Mouse (Mus musculus) erythroblast, adult 5-6 weeks (primary cell): Measurements from ENCODE around the gene Fam83b. TPM values are rescaled to one million over a fixed set of nuclear protein-coding genes. Genes with fewer than 3 reads are reported as not detected.

Experiments
- ATAC-seq: replicated peaks from 2 replicates; pipeline ENCODE4 v1.8.0; 2016; ENCODE audit warnings: moderate number of reproducible peaks, mild to moderate bottlenecking, moderate TSS enrichment, inconsistent platforms; ENCODE audit not compliant: poor library complexity, low FRiP score, severe bottlenecking
- total RNA-seq, 2 experiments: library from RNA; stranded (forward) in 1 of 2; stranded (reverse) in 1 of 2; fragments of 150-400 nt in 1 of 2; fragments of 200-764, 138-1000 nt in 1 of 2; gene quantifications; 2 replicates each; pipeline versions ENCODE4 v1.2.3 to v1.2.4; 2015 to 2017; ENCODE audit warnings: low replicate concordance in 2 of 2

Gene Fam83b
- not detected in 2 replicates for total RNA-seq (2015; ENCODE audit: low replicate concordance)
- total RNA-seq (2017; ENCODE audit: low replicate concordance) = 0.56 TPM in 1 of 2 replicates, not detected in the other

- ATAC-seq = no peak
These were observed at the start of gene Fam83b for GRCm38 (mm10) chr9:76566515-76567280. TSS of gene Fam83b (minus strand) at chr9:76567116.

GRCm38 (mm10) chr9:76614165-76614564, 47.2 kb upstream of the Fam83b start:
- no peak for ATAC-seq

- ATAC-seq = no peak
These were observed 36.8 kb upstream of the Fam83b start for GRCm38 (mm10) chr9:76603744-76604143.

GRCm38 (mm10) chr9:76602874-76603273, 36.0 kb upstream of the Fam83b start:
- no peak for ATAC-seq

DNA sequence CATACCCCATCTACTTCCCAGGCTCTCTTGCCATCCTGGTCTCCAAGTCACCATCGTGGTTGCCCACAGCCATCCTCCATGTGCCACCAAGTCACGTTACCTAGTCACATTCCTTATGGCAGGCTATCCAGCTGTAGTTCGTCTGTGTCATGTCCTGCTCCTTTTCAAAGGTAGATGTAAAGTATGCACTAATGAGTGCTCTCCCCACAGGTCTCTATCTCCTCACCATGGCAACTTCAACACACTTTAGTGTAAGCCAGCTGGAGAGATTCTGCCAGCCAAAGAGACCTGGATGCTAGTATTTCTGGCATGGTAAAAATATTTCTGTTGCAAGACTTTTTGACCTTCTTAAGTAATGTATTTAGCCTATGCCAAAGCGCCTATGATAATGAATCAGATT, 30.5 kb upstream of the Fam83b start:
- no peak for ATAC-seq

GRCm38 (mm10) chr9:76593841-76594240, 26.9 kb upstream of the Fam83b start:
- ATAC-seq = no peak

DNA sequence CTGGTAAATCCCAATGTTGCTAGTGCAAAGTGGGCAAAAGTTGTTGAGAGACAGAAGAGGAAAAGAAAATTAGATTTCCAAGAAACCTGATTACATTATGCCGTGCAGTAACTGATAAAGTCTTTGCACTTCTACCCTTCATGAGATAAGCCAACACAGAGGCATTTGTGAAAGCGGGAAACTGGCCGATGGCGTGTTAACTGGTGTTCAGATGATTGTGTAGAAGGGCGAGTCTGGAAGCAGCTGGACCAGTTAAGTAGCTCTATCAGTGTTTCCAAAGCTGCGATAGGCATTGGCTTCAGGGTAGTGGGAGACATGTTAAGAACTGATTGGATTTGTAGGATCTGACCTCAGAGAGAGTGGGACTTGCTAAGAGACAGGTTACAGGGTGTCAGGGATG, 17.0 kb upstream of the Fam83b start:
- ATAC-seq = no peak

DNA sequence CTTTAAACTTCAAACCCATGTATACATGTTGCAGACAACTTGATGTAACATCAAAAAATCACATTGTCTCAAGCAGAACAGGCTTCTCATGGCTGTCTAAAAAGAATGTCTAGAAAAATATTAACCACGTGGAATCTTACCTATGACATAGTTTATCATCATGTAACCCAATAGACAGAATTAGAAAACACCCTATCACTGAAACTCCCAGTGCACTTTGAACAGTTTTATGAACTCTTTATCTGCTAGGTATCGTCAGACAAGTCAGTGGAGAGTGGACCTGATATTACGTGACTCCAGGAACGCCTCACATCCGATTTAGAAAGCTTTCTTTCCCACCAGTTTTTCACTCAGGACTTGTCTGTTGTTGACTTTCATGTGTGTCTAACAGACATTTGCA, 15.1 kb upstream of the Fam83b start:
- ATAC-seq = no peak

- ATAC-seq = no peak
These were observed 352 bp upstream of the Fam83b start for GRCm38 (mm10) chr9:76567281-76567655.

GRCm38 (mm10) chr9:76565656-76566055, 1.3 kb downstream of the Fam83b start:
- ATAC-seq = no peak

DNA sequence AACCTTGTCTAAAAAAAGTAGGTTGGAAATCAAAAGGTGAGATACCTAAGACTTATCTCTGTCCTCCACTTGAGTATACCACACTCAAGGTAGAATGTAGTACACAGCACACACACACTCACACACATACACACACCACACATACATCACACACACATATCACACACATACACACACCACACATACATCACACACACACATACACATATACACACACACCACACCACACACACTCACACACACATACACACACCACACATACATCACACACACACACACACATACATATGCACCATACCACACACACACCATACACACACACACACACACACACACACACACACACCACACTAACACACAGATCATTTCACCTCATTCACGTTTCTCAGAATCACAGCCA, 2.8 kb downstream of the Fam83b start:
- ATAC-seq = no peak

DNA sequence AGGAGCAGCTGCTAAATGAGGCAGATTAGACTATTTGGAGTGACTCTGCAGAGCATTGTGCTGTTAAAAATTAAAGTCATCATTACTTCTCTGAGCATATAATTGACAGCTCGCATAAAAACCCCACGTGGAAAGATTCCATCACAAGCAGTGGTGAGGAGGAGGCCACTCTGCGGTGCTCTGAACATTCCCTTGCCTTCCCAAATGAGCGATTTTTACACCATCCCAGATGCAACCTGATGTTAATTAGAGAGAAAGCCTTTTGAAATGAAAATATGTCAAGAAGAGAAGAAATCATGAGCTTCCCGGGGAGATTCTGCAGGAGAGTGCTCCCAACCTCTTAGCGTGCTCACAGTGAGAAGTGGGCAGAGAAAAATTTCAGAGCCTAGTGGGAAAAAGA, 4.1 kb downstream of the Fam83b start:
- ATAC-seq = no peak

DNA sequence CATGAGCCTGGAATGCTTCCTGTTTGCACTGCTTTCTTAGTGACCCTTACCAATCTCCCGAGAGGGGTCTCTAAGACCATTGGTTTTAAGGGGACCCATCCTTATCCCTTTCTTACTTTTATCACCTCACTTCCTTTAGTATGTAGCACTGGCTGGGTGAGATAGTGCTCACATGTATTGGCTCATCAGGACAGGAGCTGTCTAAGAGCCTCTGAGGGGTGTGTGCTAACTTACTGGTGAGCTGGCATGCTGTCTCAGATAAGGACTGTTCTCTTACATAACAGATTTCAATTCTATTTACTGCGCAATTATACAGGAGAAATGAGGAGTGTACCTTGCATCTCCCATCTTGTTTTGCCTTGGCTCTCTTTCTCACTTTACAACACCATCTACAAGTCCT, 7.7 kb downstream of the Fam83b start:
- ATAC-seq = no peak

- no peak for ATAC-seq
These were observed 13.2 kb downstream of the Fam83b start for GRCm38 (mm10) chr9:76553758-76554157.

DNA sequence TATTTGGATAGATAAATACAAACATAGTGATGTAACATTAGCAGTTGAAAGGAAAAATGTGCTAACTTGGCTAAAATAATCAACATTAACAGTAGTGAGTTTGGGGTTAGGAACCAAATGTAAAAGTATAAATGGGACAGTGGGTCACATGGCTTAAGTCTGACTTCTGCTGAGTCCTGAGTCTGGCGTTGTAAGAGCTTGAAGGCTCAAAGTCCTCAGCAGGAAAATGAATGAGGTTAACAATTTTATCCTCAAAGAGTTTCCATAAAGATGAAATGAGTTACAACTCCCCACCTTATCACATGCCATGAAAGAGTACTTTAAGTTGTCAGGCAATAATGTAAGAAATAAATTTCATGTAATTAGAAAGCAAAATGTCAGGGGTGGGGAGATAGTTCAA, 13.8 kb downstream of the Fam83b start:
- no peak for ATAC-seq

- no peak for ATAC-seq
These were observed 20.2 kb downstream of the Fam83b start for GRCm38 (mm10) chr9:76546714-76547113.

DNA sequence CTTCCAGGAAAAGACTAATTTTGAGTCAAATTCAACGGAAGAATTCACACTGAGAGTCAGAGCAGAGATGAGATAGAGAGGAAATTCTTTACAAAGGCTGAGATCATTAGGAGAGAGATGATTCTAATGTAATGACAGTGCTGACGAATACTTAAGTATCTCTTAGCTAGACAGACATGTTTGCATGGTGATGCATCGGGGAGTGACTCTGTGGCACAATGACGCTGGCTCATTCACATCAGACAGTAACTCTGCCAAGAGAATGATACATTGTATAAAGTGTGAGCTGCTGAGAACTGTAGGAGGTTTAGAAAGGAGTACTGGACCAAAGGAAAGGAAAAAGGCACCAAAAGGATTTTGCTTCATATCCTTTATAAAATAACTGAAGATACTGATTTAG, 26.2 kb downstream of the Fam83b start:
- no peak for ATAC-seq

DNA sequence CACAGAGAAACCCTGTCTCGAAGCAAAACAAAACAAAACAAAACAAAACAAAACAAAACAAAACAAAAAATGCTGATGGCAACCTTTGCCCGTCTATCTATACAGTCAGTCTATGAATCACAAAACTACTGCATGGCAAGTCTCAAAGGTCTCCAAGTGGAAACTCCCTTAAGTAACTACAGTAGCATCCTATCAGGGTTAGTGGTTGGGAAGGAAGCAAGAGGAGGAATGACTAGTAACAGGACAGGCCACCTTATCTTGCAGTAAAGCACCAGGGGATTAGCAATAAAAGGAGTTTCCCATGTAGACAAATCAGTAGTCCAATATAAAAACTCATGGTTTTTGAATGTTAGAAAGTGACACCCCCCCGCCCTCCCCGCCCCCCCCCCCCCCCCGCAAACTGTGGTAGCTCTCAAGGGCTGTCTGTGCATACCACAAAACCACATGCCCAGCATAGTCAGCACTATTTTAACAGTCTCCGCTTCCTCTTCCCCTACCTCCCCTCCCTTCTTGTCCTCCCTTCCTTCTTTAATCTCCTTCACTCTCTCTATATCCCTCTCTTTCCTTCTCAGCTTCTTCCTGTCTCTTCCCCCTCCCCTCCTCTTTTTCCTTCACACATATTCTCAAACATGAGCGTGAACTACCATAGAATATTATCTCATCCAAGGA, 26.8 kb downstream of the Fam83b start:
- no peak for ATAC-seq

GRCm38 (mm10) chr9:76539271-76539670, 27.6 kb downstream of the Fam83b start:
- ATAC-seq = no peak

DNA sequence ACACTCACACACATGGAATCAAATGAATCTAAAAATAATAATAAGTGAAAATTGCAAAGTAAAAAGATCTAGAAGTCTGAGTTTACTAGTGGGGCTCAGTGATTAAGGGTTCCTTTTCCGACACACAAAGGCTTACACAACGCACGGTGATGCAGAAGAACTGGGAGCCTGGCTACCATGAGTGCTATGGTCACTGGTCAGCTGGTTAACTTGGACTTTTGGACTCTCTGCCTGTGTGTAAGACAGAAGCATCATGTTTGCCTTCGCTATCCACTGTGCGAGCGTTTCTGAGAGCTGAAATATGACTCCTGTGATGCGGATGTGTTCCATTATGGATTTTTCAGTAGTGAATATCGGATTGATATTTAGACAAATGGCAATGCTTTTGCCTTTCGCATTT, 30.9 kb downstream of the Fam83b start:
- ATAC-seq = no peak

- no peak for ATAC-seq
These were observed 34.5 kb downstream of the Fam83b start for GRCm38 (mm10) chr9:76532403-76532802.
